Mouse (Mus musculus) liver, embryonic 16.5 days (tissue): ENCODE data around the gene Hdhd3. TPM values are rescaled to one million over a fixed set of nuclear protein-coding genes. Genes with fewer than 3 reads are reported as not detected.
"Not testable (repeated sequence)": the region's sequence is repeated elsewhere in the genome, so short reads cannot be mapped to it uniquely, and the experiment has no call there.

ENCODE experiments used
- ATAC-seq: fragments of 200-750 bp; cut with Nextera tagmentation; 2 replicates; pipeline ENCODE4 v1.8.0; 2017; ENCODE audit warnings: low read depth, mild to moderate bottlenecking, moderate number of reproducible peaks, moderate library complexity
- H3K27ac ChIP-seq: fragments of 300-500 bp; sonication (generic); 2 replicates; pipeline ENCODE4 v1.5.1; 2014; ENCODE audit warnings: mild to moderate bottlenecking, low read length
- H3K27me3 ChIP-seq: fragments of 300-500 bp; sonication (generic); 2 replicates; pipeline ENCODE4 v1.6.1; 2014; ENCODE audit warnings: low read depth, low read length, mixed read lengths; ENCODE audit not compliant: control insufficient read depth, insufficient read depth
- H3K36me3 ChIP-seq: fragments of 300-500 bp; sonication (generic); 2 replicates; pipeline ENCODE4 v1.6.1; 2014; ENCODE audit warnings: mild to moderate bottlenecking; ENCODE audit not compliant: control insufficient read depth, insufficient read depth
- H3K4me1 ChIP-seq: fragments of 300-500 bp; sonication (generic); 2 replicates; pipeline ENCODE4 v1.6.1; 2014; ENCODE audit warnings: low read depth, low read length, mixed read lengths; ENCODE audit not compliant: control insufficient read depth
- H3K4me2 ChIP-seq: fragments of 300-500 bp; sonication (generic); 2 replicates; pipeline ENCODE4 v1.6.1; 2014; ENCODE audit warnings: low read depth, low read length, mixed read lengths
- H3K4me3 ChIP-seq: fragments of 300-500 bp; sonication (generic); 2 replicates; pipeline ENCODE4 v1.5.1; 2014; ENCODE audit warnings: low read depth, mild to moderate bottlenecking, low read length
- H3K9ac ChIP-seq: fragments of 300-500 bp; sonication (generic); 2 replicates; pipeline ENCODE4 v1.6.1; 2014; ENCODE audit warnings: low read depth, low read length
- H3K9me3 ChIP-seq: fragments of 300-500 bp; sonication (generic); replicated peaks from 2 replicates; pipeline ENCODE4 v1.6.1; 2016; ENCODE audit warnings: low read length; ENCODE audit not compliant: control insufficient read depth
- WGBS: fragments of 180-500 bp; shearing (Covaris S2); extraction: QIAGEN DNeasy Blood & Tissue Kit; methylation state at CpG from one replicate; pipeline ENCODE4 v1.1.7; 2014; ENCODE audit not compliant: insufficient replicate concordance; 5-methylcytosine and 5-hydroxymethylcytosine counted together
- polyA plus RNA-seq: library from polyadenylated mRNA; unstranded; fragments of >200 nt; fragmentation: Nextera tagmentation; extraction: Ambion mirVana; gene quantifications from 2 replicates; pipeline ENCODE4 v1.2.1, GENCODE M21; 2015

Hdhd3 gene
- polyA plus RNA-seq, 1 experiment from 2014 or later, result 9.5 TPM

GRCm38 (mm10) chr4:62487172-62487571 is 16.1 kb downstream of the Hdhd3 start:
- peaks cover 19% of the 10 kb centered on the region for H3K4me1 ChIP-seq
- H3K27me3 ChIP-seq, result peaks cover 3% of the 10 kb centered on the region
- no peak overlapping the region for H3K4me3 ChIP-seq
- no peak overlapping the region for H3K9ac ChIP-seq
- H3K9me3 ChIP-seq, result no peaks in the 10 kb centered on the region
- ATAC-seq, result no peak
- H3K36me3 ChIP-seq, result no peaks in the 10 kb centered on the region
- H3K27ac ChIP-seq, result no peak overlapping the region
- 85% methylated on average over 5 of the region's 5 CpGs for WGBS
- H3K4me2 ChIP-seq, result no peak overlapping the region

DNA sequence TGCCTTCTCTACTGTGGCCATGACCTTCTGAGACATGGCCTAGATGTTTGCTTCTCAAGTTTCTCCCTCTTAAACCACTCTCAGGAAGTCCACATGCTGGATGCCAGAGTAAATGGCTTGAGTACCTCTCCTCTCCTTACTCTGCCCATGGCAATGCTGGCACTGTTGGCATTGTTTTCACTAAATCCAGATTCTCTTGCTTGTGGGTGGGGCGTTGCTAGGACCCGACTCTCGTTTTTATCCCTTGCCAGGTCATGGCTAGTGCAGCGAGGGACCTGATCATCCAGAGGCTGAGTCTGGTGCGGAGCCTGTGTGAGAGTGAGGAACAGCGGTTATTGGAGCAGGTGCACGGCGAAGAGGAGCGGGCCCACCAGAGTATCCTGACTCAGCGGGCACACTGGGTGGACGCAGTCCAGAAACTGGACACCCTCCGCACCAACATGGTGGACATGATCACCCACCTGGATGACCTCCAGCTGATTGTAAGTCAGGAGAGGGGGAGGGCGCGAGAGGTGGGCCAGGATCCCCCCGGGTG is 17.0 kb downstream of the Hdhd3 start:
- ATAC-seq, result no peak
- 84% methylated on average over 15 of the region's 15 CpGs for WGBS
- Histone ChIP-seq H3K9me3 (no peaks in the 10 kb centered on the region), H3K4me1 (peaks cover 19% of the 10 kb centered on the region), H3K9ac (no peak overlapping the region), H3K36me3 (no peaks in the 10 kb centered on the region), H3K27me3 (peaks cover 12% of the 10 kb centered on the region), H3K4me2 (no peak overlapping the region), H3K27ac (no peak overlapping the region), H3K4me3 (no peak overlapping the region)

DNA sequence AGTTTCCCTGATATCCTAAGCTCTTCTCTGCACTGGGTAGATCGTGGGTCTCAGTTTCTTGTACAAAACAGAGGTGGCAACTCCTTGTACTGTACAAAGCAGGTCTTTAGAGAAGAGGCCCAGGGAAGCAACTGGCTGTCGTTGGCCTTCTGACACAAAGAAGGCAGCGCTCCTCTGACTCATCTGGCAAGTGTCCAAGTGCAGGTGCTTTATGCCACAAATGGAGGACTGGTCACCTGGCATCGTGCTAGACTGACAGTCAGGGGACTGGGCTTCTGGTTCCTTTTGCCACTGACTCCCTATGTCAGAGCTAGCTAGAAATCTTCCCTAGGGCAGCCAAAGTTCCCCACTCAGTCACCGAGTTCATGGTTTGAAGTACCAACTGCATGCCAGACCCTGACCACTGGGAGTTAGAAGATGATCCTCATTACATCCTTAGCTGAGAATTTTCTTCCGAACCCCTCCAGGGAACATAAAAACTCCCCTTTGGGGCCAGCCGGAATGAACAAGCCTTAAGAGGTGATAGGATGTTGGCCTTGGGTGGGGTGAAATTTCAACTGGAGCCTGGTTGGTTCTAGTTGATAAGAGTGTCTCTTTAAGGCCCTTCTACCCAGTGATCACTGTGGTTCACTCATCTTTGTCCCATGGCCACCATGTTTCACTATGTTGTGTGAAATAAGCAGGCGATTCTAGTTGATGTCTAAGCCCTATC is 17.7 kb downstream of the Hdhd3 start:
- ATAC-seq, result peak; percentile 86
- Histone ChIP-seq H3K36me3 (no peaks in the 10 kb centered on the region), H3K9me3 (no peaks in the 10 kb centered on the region), H3K27me3 (peaks cover 19% of the 10 kb centered on the region), H3K9ac (no peak overlapping the region), H3K4me3 (no peak overlapping the region), H3K4me1 (peaks cover 19% of the 10 kb centered on the region), H3K4me2 (peak overlapping the region; percentile 18; the same call in 1 of the 2 replicates), H3K27ac (peak overlapping the region; percentile 26; the same call in 1 of the 2 replicates)
- 61% methylated on average over 8 of the region's 8 CpGs for WGBS

DNA sequence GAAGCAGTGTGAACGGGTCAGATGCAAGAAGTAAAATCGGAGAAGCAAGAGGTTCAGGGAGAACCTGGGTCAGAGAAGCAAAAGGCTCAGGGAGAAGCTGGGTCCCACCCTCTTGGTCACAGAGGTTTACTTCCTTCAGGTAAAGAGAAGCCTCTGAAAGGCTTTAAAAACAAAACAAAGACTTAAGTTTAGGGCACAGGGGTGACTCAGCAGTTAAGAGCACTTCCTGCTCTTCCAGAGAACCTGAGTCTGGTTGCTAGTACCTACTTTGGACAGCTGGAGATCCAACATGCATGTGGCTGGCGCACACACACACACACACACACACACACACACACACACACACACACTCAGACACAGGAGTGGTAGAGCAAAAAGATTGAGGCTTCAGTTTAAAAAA is 18.3 kb downstream of the Hdhd3 start:
- 61% methylated on average over 3 of the region's 3 CpGs for WGBS
- Histone ChIP-seq H3K4me1 (peaks cover 21% of the 10 kb centered on the region), H3K36me3 (no peaks in the 10 kb centered on the region), H3K9me3 (no peaks in the 10 kb centered on the region), H3K9ac (no peak overlapping the region), H3K4me2 (no peak overlapping the region), H3K4me3 (no peak overlapping the region), H3K27me3 (peaks cover 25% of the 10 kb centered on the region), H3K27ac (no peak overlapping the region)
- no peak for ATAC-seq

DNA sequence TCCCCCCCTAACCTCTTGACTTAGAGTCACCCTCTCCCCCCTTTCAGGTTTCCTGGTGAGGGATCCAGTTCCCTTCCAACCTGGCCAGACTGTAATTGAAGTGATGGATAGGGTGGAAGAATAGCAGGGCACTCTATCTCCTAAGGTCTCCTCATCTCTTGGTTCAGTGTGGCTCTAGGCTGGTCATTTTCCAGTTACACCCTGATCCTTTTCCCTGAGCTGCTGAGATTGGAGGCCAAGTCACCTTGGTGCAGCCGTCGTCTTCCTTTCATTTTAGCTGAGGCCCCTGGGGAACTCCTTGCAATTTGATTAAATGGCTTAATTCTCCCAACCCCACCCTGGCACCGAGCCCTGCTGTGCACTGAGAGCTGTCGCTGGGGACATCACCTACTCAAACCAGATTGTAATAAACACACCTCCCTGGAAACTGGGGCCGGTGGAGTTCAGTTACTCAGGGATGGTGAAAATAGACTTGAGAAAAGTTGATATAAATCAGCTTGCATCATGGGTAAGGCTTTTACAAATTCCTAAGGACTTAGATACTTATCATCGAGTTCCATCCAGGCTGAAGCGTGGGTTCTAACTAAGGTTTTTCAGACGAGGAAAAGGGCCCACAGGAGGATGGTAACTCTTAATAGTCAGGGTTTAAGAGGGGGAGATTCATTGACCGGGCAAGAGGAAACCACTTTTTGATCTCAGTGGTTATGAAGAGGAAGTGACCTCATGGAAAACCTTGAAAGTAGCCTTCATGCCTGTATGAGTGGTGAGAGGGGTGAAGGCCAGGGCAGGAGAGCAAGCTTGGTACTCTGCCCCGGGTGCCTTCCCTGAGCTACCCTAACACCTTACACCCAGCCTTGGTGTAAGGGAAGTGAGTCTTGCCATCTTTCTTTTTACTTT is 22.3 kb downstream of the Hdhd3 start:
- H3K9me3 ChIP-seq, result no peaks in the 10 kb centered on the region
- H3K4me1 ChIP-seq, result peaks cover 18% of the 10 kb centered on the region
- H3K4me2 ChIP-seq, result no peak overlapping the region
- no peak overlapping the region for H3K4me3 ChIP-seq
- 0 out of 2 replicates have a peak, but pooled peaks have one; percentile 2 for ATAC-seq
- 19% methylated on average over 10 of the region's 10 CpGs for WGBS
- H3K27ac ChIP-seq, result no peak overlapping the region
- no peaks in the 10 kb centered on the region for H3K36me3 ChIP-seq
- peaks cover 33% of the 10 kb centered on the region for H3K27me3 ChIP-seq
- no peak overlapping the region for H3K9ac ChIP-seq

DNA sequence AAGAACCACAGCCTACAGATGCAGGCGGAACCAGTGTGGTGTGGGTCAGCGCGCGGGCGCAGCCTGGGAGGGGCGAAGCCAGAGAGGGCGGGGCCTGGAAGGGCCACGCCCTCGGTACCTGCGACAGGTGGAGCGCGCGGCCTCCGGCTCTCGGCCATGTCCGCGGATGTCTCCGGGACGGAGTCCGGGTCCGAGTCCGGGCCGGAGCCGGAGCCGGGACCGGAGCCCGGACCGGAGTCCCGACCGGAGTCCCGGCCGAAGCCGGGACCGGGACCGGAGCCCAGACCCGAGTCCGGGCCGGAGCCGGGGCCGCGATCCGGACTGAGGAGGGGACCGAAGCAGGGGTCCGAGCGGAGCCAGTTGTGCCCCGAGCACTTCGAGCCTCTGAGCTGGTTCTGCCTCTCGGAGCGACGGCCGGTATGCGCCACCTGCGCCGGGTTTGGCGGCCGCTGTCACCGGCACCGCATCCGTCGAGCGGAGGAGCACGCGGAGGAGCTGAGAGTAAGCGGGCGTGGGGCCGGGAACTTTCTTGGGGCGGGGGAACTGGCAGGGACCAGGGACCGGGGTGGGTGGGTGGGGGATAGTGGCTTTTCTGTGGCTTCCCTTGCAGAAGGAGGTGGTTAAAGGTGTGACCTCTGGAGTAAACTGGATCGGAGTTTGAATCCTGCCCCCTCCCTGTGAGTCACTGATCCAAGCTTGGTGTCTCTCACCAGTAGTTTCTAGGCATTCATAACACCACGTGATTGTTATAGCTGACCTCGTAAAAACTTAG is 23.1 kb downstream of the Hdhd3 start, which contains the start of gene Bspry:
Gene Bspry, plus strand, starts transcription at position 117 of the 772 bp plus-strand sequence.
- peak; percentile 71 for ATAC-seq
- Histone ChIP-seq H3K27me3 (peaks cover 33% of the 10 kb centered on the region), H3K36me3 (no peaks in the 10 kb centered on the region), H3K9ac (no peak within 1 kb of the TSS; the same call in 1 of the 2 replicates), H3K9me3 (no peaks in the 10 kb centered on the region), H3K4me1 (peaks cover 10% of the 10 kb centered on the region), H3K27ac (no peak within 1 kb of the TSS), H3K4me3 (peak within 1 kb of the TSS; percentile 56), H3K4me2 (peak within 1 kb of the TSS; percentile 85)
- 2% methylated on average over 71 of the region's 71 CpGs for WGBS

DNA sequence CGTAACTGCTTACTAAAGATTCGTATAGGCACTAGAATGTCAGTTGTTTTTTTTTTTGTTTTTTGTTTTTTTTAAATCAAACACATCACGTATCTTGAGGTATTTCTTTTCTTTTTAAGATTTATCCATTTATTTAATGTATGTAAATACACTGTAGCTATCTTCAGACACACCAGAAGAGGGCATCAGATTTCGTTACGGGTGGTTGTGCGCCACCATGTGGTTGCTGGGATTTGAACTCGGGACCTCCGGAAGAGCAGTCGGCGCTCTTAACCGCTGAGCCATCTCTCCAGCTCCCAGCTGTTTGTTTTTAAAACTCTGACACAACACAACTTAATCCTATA is 23.7 kb downstream of the Hdhd3 start:
- Histone ChIP-seq H3K27me3 (peaks cover 33% of the 10 kb centered on the region), H3K4me3 (peak overlapping the region; percentile 56), H3K4me2 (peak overlapping the region; percentile 85)
- not testable (repeated sequence) for H3K9ac ChIP-seq, H3K36me3 ChIP-seq, H3K27ac ChIP-seq, H3K9me3 ChIP-seq, H3K4me1 ChIP-seq
- ATAC-seq, result peak; percentile 35; the same call in 1 of the 2 replicates
- 10% methylated on average over 11 of the region's 11 CpGs for WGBS

DNA sequence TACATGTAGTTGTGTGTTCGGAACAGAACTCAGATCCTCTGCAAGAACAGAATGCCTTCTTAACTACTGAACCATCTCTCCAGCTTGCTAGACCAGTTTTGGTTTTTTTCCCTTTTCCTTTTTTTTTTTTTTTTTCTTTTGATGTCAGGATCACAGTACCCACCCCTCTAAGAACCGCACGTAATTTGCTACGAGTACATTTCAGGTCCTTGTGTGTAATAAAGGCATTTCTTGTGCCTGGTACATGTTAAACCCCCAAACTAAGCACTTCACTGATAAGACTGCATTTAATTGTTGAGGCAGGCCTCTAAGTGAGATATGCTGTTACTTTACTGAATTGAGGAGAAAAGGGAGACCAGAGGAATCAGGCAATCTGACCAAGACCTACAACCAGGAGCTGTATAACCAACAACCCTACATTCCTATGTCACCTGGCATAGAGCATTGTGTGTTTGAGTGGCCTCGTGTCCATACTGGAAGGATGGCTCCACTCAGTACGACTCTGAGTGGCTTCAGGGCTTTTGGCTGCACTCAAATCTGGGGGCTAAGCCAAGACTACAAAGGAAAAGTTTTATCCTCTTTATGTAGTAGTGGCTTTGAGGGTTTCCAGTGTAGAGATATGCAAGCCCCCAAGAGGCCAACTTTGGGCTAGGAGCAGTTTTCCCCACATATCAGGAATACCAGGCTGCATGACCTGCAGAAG is 25.6 kb downstream of the Hdhd3 start:
- peaks cover 33% of the 10 kb centered on the region for H3K27me3 ChIP-seq
- no peak for ATAC-seq
- H3K4me3 ChIP-seq, result no peak overlapping the region
- H3K4me2 ChIP-seq, result no peak overlapping the region
- H3K9ac ChIP-seq, result no peak overlapping the region
- 70% methylated on average over 6 of the region's 6 CpGs for whole genome bisulfite sequencing
- no peaks in the 10 kb centered on the region for H3K36me3 ChIP-seq
- H3K4me1 ChIP-seq, result peaks cover 7% of the 10 kb centered on the region
- H3K27ac ChIP-seq, result no peak overlapping the region
- no peaks in the 10 kb centered on the region for H3K9me3 ChIP-seq
